Mouse (Mus musculus): ENCODE measurements around the gene Myo1f. TPM values are rescaled to one million over a fixed set of nuclear protein-coding genes. Genes with fewer than 3 reads are reported as not detected.

The Myo1f gene
- polyA plus RNA-seq, 1 experiment from 2014 or later = 1.0 TPM

DNA sequence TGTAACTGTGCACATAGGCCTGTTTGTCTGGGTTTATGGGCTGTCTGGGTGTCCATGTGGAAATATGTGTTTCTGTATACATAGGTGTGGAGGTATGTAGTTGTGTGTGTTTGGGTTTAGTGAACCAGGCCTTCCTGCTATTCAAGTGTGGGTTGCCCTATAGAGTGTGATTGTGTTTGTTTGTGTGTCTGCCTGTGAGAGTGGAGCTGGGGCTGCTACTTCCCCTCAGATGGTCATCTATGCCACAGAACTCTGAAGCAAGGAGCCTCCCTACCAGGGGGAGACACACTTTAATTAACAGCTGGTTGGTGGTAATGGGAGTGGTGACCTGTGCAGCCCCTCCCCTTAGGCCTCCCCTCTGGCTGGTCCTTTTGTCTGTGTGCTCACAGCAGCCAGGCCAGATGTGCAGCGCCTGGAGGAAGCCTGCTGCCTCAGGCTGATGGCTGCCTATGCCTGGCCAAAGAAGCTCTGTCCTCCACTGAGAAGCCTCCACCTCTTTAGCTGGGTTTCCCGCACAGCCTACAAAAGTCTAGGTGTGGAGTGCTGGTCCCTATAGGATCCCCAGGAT is 30.6 kb upstream of the Myo1f start:
- Histone ChIP-seq H3K27ac (ENCODE audit: low read depth, low read length) (peak overlapping the region; percentile 25), H3K36me3 (ENCODE audit: control insufficient read depth, insufficient read depth, low read length) (peaks cover 9% of the 10 kb centered on the region; the same call in 1 of the 2 replicates), H3K9me3 (ENCODE audit: control insufficient read depth, low read length) (no peaks in the 10 kb centered on the region), H3K9ac (replicated peaks; ENCODE audit: low read depth, low read length) (peak overlapping the region; percentile 76), H3K27me3 (ENCODE audit: control insufficient read depth, insufficient read depth, low read length) (no peaks in the 10 kb centered on the region), H3K4me1 (ENCODE audit: control insufficient read depth, insufficient read depth, low read length) (peaks cover 5% of the 10 kb centered on the region; the same call in 1 of the 2 replicates), H3K4me2 (ENCODE audit: low read depth, low read length) (peak overlapping the region; percentile 65), H3K4me3 (ENCODE audit: low read depth, low read length) (peak overlapping the region; percentile 67)
- peak; percentile 41 for ATAC-seq (ENCODE audit: low read depth)
- 11% methylated on average over 2 of the region's 2 CpGs for WGBS

GRCm38 (mm10) chr17:33526506-33526905 is 29.0 kb upstream of the Myo1f start:
- no peak overlapping the region for H3K9ac ChIP-seq (replicated peaks; ENCODE audit: low read depth, low read length)
- H3K4me3 ChIP-seq (ENCODE audit: low read depth, low read length) = no peak overlapping the region
- no peak overlapping the region for H3K4me2 ChIP-seq (ENCODE audit: low read depth, low read length)
- 83% methylated on average over 3 of the region's 3 CpGs for WGBS
- no peak overlapping the region for H3K27ac ChIP-seq (ENCODE audit: low read depth, low read length)
- peaks cover 12% of the 10 kb centered on the region; the same call in 1 of the 2 replicates for H3K36me3 ChIP-seq (ENCODE audit: control insufficient read depth, insufficient read depth, low read length)
- peaks cover 5% of the 10 kb centered on the region; the same call in 1 of the 2 replicates for H3K4me1 ChIP-seq (ENCODE audit: control insufficient read depth, insufficient read depth, low read length)
- no peak for ATAC-seq (ENCODE audit: low read depth)
- no peaks in the 10 kb centered on the region for H3K27me3 ChIP-seq (ENCODE audit: control insufficient read depth, insufficient read depth, low read length)
- H3K9me3 ChIP-seq (ENCODE audit: control insufficient read depth, low read length) = no peaks in the 10 kb centered on the region

DNA sequence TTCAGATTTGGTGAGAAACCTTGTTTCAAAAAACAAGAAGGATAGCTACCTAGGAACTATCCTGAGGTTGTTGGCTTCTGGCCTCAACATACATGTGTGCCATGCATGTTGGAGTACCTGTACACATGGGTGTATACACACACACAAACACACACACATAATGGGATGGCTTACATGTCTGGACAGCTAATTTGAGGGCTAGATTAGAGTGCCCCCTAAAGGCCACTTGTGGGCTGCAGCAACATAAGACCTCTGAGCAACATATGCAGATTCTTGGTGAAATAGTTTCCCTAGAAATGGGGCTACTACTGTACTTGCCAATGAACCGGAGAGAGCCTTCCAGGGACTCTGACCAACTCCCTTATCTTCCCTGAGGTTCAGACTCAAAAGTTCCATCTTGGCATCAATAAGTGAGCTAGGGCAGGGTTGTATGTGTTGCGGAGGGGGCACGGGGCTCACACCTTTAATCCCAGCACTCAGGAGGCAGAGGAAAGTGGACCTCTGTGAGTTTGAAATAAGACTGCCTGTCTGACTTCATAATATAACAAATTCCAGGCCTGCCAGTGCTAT is 16.3 kb upstream of the Myo1f start:
- no peak overlapping the region for H3K9ac ChIP-seq (replicated peaks; ENCODE audit: low read depth, low read length)
- peak; percentile 63; the same call in 1 of the 2 replicates for ATAC-seq (ENCODE audit: low read depth)
- H3K27ac ChIP-seq (ENCODE audit: low read depth, low read length) = no peak overlapping the region
- no peak overlapping the region for H3K4me3 ChIP-seq (ENCODE audit: low read depth, low read length)
- no peaks in the 10 kb centered on the region for H3K9me3 ChIP-seq (ENCODE audit: control insufficient read depth, low read length)
- WGBS = 99% methylated on average over 3 of the region's 3 CpGs
- H3K27me3 ChIP-seq (ENCODE audit: control insufficient read depth, insufficient read depth, low read length) = no peaks in the 10 kb centered on the region
- H3K36me3 ChIP-seq (ENCODE audit: control insufficient read depth, insufficient read depth, low read length) = peaks cover 26% of the 10 kb centered on the region; the same call in 1 of the 2 replicates
- H3K4me2 ChIP-seq (ENCODE audit: low read depth, low read length) = no peak overlapping the region
- no peaks in the 10 kb centered on the region for H3K4me1 ChIP-seq (ENCODE audit: control insufficient read depth, insufficient read depth, low read length)

- ATAC-seq (ENCODE audit: low read depth) = no peak
- Histone ChIP-seq H3K4me3 (ENCODE audit: low read depth, low read length) (no peak overlapping the region), H3K36me3 (ENCODE audit: control insufficient read depth, insufficient read depth, low read length) (peaks cover 26% of the 10 kb centered on the region; the same call in 1 of the 2 replicates), H3K4me1 (ENCODE audit: control insufficient read depth, insufficient read depth, low read length) (no peaks in the 10 kb centered on the region), H3K9me3 (ENCODE audit: control insufficient read depth, low read length) (no peaks in the 10 kb centered on the region), H3K27ac (ENCODE audit: low read depth, low read length) (no peak overlapping the region), H3K4me2 (ENCODE audit: low read depth, low read length) (no peak overlapping the region), H3K9ac (replicated peaks; ENCODE audit: low read depth, low read length) (no peak overlapping the region), H3K27me3 (ENCODE audit: control insufficient read depth, insufficient read depth, low read length) (no peaks in the 10 kb centered on the region)
- WGBS = 96% methylated on average over 4 of the region's 4 CpGs
Measured at GRCm38 (mm10) chr17:33539878-33540277, 15.6 kb upstream of the Myo1f start.

GRCm38 (mm10) chr17:33549212-33549611 is 6.3 kb upstream of the Myo1f start:
- Histone ChIP-seq H3K36me3 (ENCODE audit: control insufficient read depth, insufficient read depth, low read length) (peaks cover 19% of the 10 kb centered on the region), H3K9me3 (ENCODE audit: control insufficient read depth, low read length) (no peaks in the 10 kb centered on the region), H3K27ac (ENCODE audit: low read depth, low read length) (no peak overlapping the region), H3K4me2 (ENCODE audit: low read depth, low read length) (no peak overlapping the region), H3K4me1 (ENCODE audit: control insufficient read depth, insufficient read depth, low read length) (no peaks in the 10 kb centered on the region), H3K9ac (replicated peaks; ENCODE audit: low read depth, low read length) (no peak overlapping the region), H3K27me3 (ENCODE audit: control insufficient read depth, insufficient read depth, low read length) (no peaks in the 10 kb centered on the region), H3K4me3 (ENCODE audit: low read depth, low read length) (no peak overlapping the region)
- no peak for ATAC-seq (ENCODE audit: low read depth)
- WGBS = 98% methylated on average over 6 of the region's 6 CpGs

DNA sequence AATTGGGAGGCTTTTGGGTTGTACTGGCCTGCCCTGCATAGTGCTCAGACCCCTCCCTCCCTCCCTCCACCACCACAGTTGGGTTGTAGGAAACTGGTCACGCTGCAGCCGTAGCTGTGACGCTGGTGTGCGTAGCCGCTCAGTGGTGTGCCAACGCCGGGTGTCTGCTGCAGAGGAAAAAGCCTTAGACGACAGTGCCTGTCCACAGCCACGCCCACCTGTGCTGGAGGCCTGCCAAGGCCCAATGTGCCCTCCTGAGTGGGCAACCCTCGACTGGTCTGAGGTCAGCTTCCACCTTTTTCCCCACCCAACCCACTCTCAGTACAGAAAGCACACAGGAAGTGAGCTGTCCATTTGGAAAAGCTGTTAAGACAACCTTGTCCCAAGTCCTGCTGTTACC is 5.1 kb upstream of the Myo1f start:
- H3K9me3 ChIP-seq (ENCODE audit: control insufficient read depth, low read length) = no peaks in the 10 kb centered on the region
- H3K36me3 ChIP-seq (ENCODE audit: control insufficient read depth, insufficient read depth, low read length) = peaks cover 19% of the 10 kb centered on the region
- no peak for ATAC-seq (ENCODE audit: low read depth)
- WGBS = 89% methylated on average over 10 of the region's 10 CpGs
- no peaks in the 10 kb centered on the region for H3K27me3 ChIP-seq (ENCODE audit: control insufficient read depth, insufficient read depth, low read length)
- no peak overlapping the region for H3K4me3 ChIP-seq (ENCODE audit: low read depth, low read length)
- no peaks in the 10 kb centered on the region for H3K4me1 ChIP-seq (ENCODE audit: control insufficient read depth, insufficient read depth, low read length)
- no peak overlapping the region for H3K27ac ChIP-seq (ENCODE audit: low read depth, low read length)
- no peak overlapping the region for H3K9ac ChIP-seq (replicated peaks; ENCODE audit: low read depth, low read length)
- no peak overlapping the region for H3K4me2 ChIP-seq (ENCODE audit: low read depth, low read length)

- no peak overlapping the region for H3K4me3 ChIP-seq (ENCODE audit: low read depth, low read length)
- no peak for ATAC-seq (ENCODE audit: low read depth)
- WGBS = 94% methylated on average over 4 of the region's 4 CpGs
- H3K27ac ChIP-seq (ENCODE audit: low read depth, low read length) = no peak overlapping the region
- H3K9ac ChIP-seq (replicated peaks; ENCODE audit: low read depth, low read length) = no peak overlapping the region
- H3K27me3 ChIP-seq (ENCODE audit: control insufficient read depth, insufficient read depth, low read length) = no peaks in the 10 kb centered on the region
- H3K4me2 ChIP-seq (ENCODE audit: low read depth, low read length) = no peak overlapping the region
- H3K36me3 ChIP-seq (ENCODE audit: control insufficient read depth, insufficient read depth, low read length) = peaks cover 19% of the 10 kb centered on the region
- no peaks in the 10 kb centered on the region for H3K9me3 ChIP-seq (ENCODE audit: control insufficient read depth, low read length)
- H3K4me1 ChIP-seq (ENCODE audit: control insufficient read depth, insufficient read depth, low read length) = no peaks in the 10 kb centered on the region
Measured at GRCm38 (mm10) chr17:33552113-33552512, 3.4 kb upstream of the Myo1f start.

GRCm38 (mm10) chr17:33552964-33553363 is 2.5 kb upstream of the Myo1f start:
- H3K9ac ChIP-seq (replicated peaks; ENCODE audit: low read depth, low read length) = no peak overlapping the region
- no peak for ATAC-seq (ENCODE audit: low read depth)
- no peaks in the 10 kb centered on the region for H3K9me3 ChIP-seq (ENCODE audit: control insufficient read depth, low read length)
- peaks cover 19% of the 10 kb centered on the region for H3K36me3 ChIP-seq (ENCODE audit: control insufficient read depth, insufficient read depth, low read length)
- no peak overlapping the region for H3K4me3 ChIP-seq (ENCODE audit: low read depth, low read length)
- no peaks in the 10 kb centered on the region for H3K4me1 ChIP-seq (ENCODE audit: control insufficient read depth, insufficient read depth, low read length)
- WGBS = 60% methylated on average over 4 of the region's 4 CpGs
- H3K4me2 ChIP-seq (ENCODE audit: low read depth, low read length) = no peak overlapping the region
- no peak overlapping the region for H3K27ac ChIP-seq (ENCODE audit: low read depth, low read length)
- H3K27me3 ChIP-seq (ENCODE audit: control insufficient read depth, insufficient read depth, low read length) = no peaks in the 10 kb centered on the region

GRCm38 (mm10) chr17:33554536-33554935 is 971 bp upstream of the Myo1f start:
- Histone ChIP-seq H3K4me1 (ENCODE audit: control insufficient read depth, insufficient read depth, low read length) (no peaks in the 10 kb centered on the region), H3K27me3 (ENCODE audit: control insufficient read depth, insufficient read depth, low read length) (no peaks in the 10 kb centered on the region), H3K9ac (replicated peaks; ENCODE audit: low read depth, low read length) (no peak overlapping the region), H3K36me3 (ENCODE audit: control insufficient read depth, insufficient read depth, low read length) (peaks cover 10% of the 10 kb centered on the region), H3K4me3 (ENCODE audit: low read depth, low read length) (no peak overlapping the region), H3K27ac (ENCODE audit: low read depth, low read length) (no peak overlapping the region), H3K4me2 (ENCODE audit: low read depth, low read length) (no peak overlapping the region), H3K9me3 (ENCODE audit: control insufficient read depth, low read length) (no peaks in the 10 kb centered on the region)
- no peak for ATAC-seq (ENCODE audit: low read depth)
- 97% methylated on average over 1 of the region's 1 CpGs for WGBS
